In genomic region chr5:65827102-65827501, GRCm38 (mm10) we compare ENCODE assay signal across 21 mouse cellular contexts. TPM values are rescaled to one million over a fixed set of nuclear protein-coding genes. Genes with fewer than 3 reads are reported as not detected.
DNase-seq lines count a peak whose midpoint lies in the region; ATAC-seq and TF ChIP-seq lines count a peak whose summit lies in the region.
"Had no signal": no experiment of that assay in that cellular context is flagged by ENCODE, and none has a peak within 500 bp of the region (broad histone marks: within the 10 kb centered on the region; RNA-seq: fewer than 3 reads in every experiment).

No protein-coding gene starts in this region.

- H3K27me3 ChIP-seq in thymus, adult 2 months (ENCODE audit: control insufficient read depth, insufficient read depth, low read length): no peaks in the 10 kb centered on the region
- no peaks in the 10 kb centered on the region for H3K27me3 ChIP-seq in heart, embryonic 11.5 days (ENCODE audit: control insufficient read depth, insufficient read depth, low read length)
- H3K27me3 ChIP-seq: CH12.LX; embryonic facial prominence, embryonic 15.5 days; forebrain, embryonic 15.5 days; heart, embryonic 12.5 days; hindbrain, embryonic 15.5 days; Patski had no signal

- WGBS in thymus, adult 2 months: 43% methylated on average over 8 of the region's 8 CpGs
- WGBS in heart, embryonic 11.5 days (ENCODE audit: insufficient replicate concordance): 83% methylated on average over 8 of the region's 8 CpGs

- H3K36me3 ChIP-seq in thymus, adult 2 months (ENCODE audit: control insufficient read depth, insufficient read depth, low read length): peaks cover 19% of the 10 kb centered on the region
- peaks cover 22% of the 10 kb centered on the region for H3K36me3 ChIP-seq in heart, embryonic 11.5 days (ENCODE audit: control insufficient read depth, insufficient read depth, low read length)

- H3K27ac ChIP-seq in thymus, adult 2 months (ENCODE audit: control insufficient read depth, insufficient read depth, low read length): peak overlapping the region; percentile 71
- H3K27ac ChIP-seq in heart, embryonic 11.5 days (ENCODE audit: low read depth, low read length): no peak overlapping the region
- H3K27ac ChIP-seq: embryonic facial prominence, embryonic 15.5 days; forebrain, embryonic 10.5 days; forebrain, embryonic 15.5 days; heart, adult 2 months; hindbrain, embryonic 15.5 days had no signal

- peak; percentile 28 for DNase-seq in thymus, adult 2 months
- DNase-seq in thymus, postnatal 4 days: no peak
- DNase-seq in induced T-regulatory cell, adult 2 months (ENCODE audit: low read depth): peak; percentile 68
- DNase-seq in gastrocnemius, postnatal 25 days: no peak
- DNase-seq: adrenal gland, adult 8-10 months; adrenal gland, postnatal 36 days; cerebellum, adult 2 months; cerebellum, postnatal 14 days; embryo, embryonic 11 days; heart, adult 2 months had no signal

- H3K4me2 ChIP-seq in heart, embryonic 11.5 days: no peak overlapping the region
- H3K4me2 ChIP-seq: embryonic facial prominence, embryonic 15.5 days; forebrain, embryonic 15.5 days; heart, embryonic 12.5 days; hindbrain, embryonic 15.5 days had no signal

- H3K9me3 ChIP-seq in heart, embryonic 11.5 days (replicated peaks; ENCODE audit: control insufficient read depth, low read length): no peaks in the 10 kb centered on the region
- H3K9me3 ChIP-seq: embryonic facial prominence, embryonic 15.5 days; forebrain, embryonic 10.5 days; forebrain, embryonic 15.5 days; heart, embryonic 12.5 days; hindbrain, embryonic 15.5 days had no signal

- no peak overlapping the region for H3K9ac ChIP-seq in heart, embryonic 11.5 days (ENCODE audit: low read depth, low read length)
- H3K9ac ChIP-seq: embryonic facial prominence, embryonic 15.5 days; forebrain, embryonic 15.5 days; heart, embryonic 12.5 days; hindbrain, embryonic 15.5 days had no signal

- TF ChIP-seq CTCF in thymus, adult 2 months (IDR thresholded peaks at IDR 0.05; ENCODE audit: borderline replicate concordance, control insufficient read depth, extremely low read depth, insufficient read depth, low read length, poor library complexity): no peak

- H3K4me1 ChIP-seq in thymus, adult 2 months (replicated peaks; ENCODE audit: control insufficient read depth, insufficient read depth, low read length): peaks cover 13% of the 10 kb centered on the region
- H3K4me1 ChIP-seq in heart, embryonic 11.5 days (ENCODE audit: control insufficient read depth, insufficient read depth, low read length): no peaks in the 10 kb centered on the region
- H3K4me1 ChIP-seq: embryonic facial prominence, embryonic 15.5 days; forebrain, embryonic 10.5 days; forebrain, embryonic 15.5 days; hindbrain, embryonic 15.5 days had no signal

- TF ChIP-seq POLR2A in thymus, adult 2 months (IDR thresholded peaks at IDR 0.05; ENCODE audit: control insufficient read depth, extremely low read depth, insufficient read depth, low read length, poor library complexity): no peak

- no peak overlapping the region for H3K4me3 ChIP-seq in thymus, adult 2 months (ENCODE audit: control insufficient read depth, insufficient read depth, low read length)
- H3K4me3 ChIP-seq in heart, embryonic 11.5 days (ENCODE audit: low read depth, low read length): no peak overlapping the region
- H3K4me3 ChIP-seq: embryonic facial prominence, embryonic 15.5 days; erythroblast, embryonic 14.5 days; forebrain, embryonic 10.5 days; forebrain, embryonic 15.5 days; heart, adult 2 months; heart, embryonic 12.5 days; hindbrain, embryonic 15.5 days had no signal

- peak; percentile 28 for ATAC-seq in CD4-positive, CD25-positive, alpha-beta regulatory T cell, adult 4 months
- no peak for ATAC-seq in heart, embryonic 11.5 days (replicated peaks; ENCODE audit: insufficient number of reproducible peaks, low FRiP score, low TSS enrichment)
- ATAC-seq: forebrain, embryonic 15.5 days; inflammation-experienced regulatory T-cells, adult 6 months; Patski had no signal

RNA-seq across cellular contexts. Expression of gene Rhoh, which starts 33.9 kb away (rescaled TPM):
- polyA plus RNA-seq in thymus, adult 2 months (2012; rRNA removed): 132 and 135 TPM in 2 replicates
- 100 to 1,000 TPM; 342 to 463 TPM for polyA plus RNA-seq in CD4-positive, CD25-positive, alpha-beta regulatory T cell, adult 4 months (2017; shearing (Covaris generic))
- under 1 TPM; 0.18 to 0.29 TPM for total RNA-seq in gastrocnemius, postnatal 25 days (2021)
- 0.37 and 0.66 TPM in 2 replicates for polyA plus RNA-seq in heart, embryonic 11.5 days (2014; fragmentation: Nextera tagmentation; extraction: Ambion mirVana)
- polyA plus RNA-seq: erythroblast, embryonic 14.5 days had no signal

Comparison
In these comparisons a context has a peak if more than half of its experiments do, and no peak if none do; other contexts are left out.
1. DNase-seq: peak in thymus, adult 2 months (single experiment) and induced T-regulatory cell, adult 2 months (single experiment); none in thymus, postnatal 4 days (single experiment) and gastrocnemius, postnatal 25 days (single experiment).
2. RNA of gene Rhoh, which starts 33.9 kb away (polyA plus RNA-seq): 342 to 463 TPM in CD4-positive, CD25-positive, alpha-beta regulatory T cell, adult 4 months and 132 to 135 TPM in thymus, adult 2 months; 0.37 to 0.66 TPM in heart, embryonic 11.5 days; every median in the first group is over 10 times any median in the second.